Mouse (Mus musculus) liver, embryonic 14.5 days (tissue): ENCODE measurements around the gene Usp28. TPM values are rescaled to one million over a fixed set of nuclear protein-coding genes. Genes with fewer than 3 reads are reported as not detected.

ENCODE experiments used
- ATAC-seq: fragments of 200-750 bp; cut with Nextera tagmentation; 2 replicates; pipeline ENCODE4 v1.8.0; 2017; ENCODE audit warnings: moderate number of reproducible peaks, mild to moderate bottlenecking, moderate library complexity; ENCODE audit not compliant: insufficient read depth
- DNase-seq, 3 experiments: peaks; one replicate each; pipeline ENCODE4 v3.0.0-alpha.2; 2012 to 2013; ENCODE audit warnings: low read depth in 3 of 3, low spot score in 3 of 3
- H3K27ac ChIP-seq: fragments of 300-500 bp; sonication (generic); 2 replicates; pipeline ENCODE4 v1.5.1; 2014; ENCODE audit warnings: moderate library complexity, mild to moderate bottlenecking, control low read depth, inconsistent platforms
- H3K27me3 ChIP-seq: fragments of 300-500 bp; sonication (generic); 2 replicates; pipeline ENCODE4 v1.6.1; 2014; ENCODE audit warnings: mild to moderate bottlenecking, low read length, moderate library complexity; ENCODE audit not compliant: control insufficient read depth, insufficient read depth
- H3K36me3 ChIP-seq: fragments of 300-500 bp; sonication (generic); replicated peaks from 2 replicates; pipeline ENCODE4 v1.6.1; 2014; ENCODE audit warnings: low read depth; ENCODE audit not compliant: control insufficient read depth, insufficient read depth
- H3K4me1 ChIP-seq, 2 experiments: fragments of 200-500 bp in 1 of 2; fragments of 300-500 bp in 1 of 2; sonication (generic) in 1 of 2; replicated peaks; 2 replicates each; pipeline ENCODE4 v1.6.1; 2012 to 2014; ENCODE audit warnings: antibody characterized with exemption in 1 of 2, inconsistent platforms in 1 of 2, low read length in 1 of 2; ENCODE audit not compliant: control insufficient read depth in 2 of 2, insufficient read depth in 2 of 2
- H3K4me2 ChIP-seq: fragments of 300-500 bp; sonication (generic); 2 replicates; pipeline ENCODE4 v1.6.1; 2014; ENCODE audit warnings: low read depth, mild to moderate bottlenecking, control low read depth, moderate library complexity
- H3K4me3 ChIP-seq, 2 experiments: fragments of 200-500 bp in 1 of 2; fragments of 300-500 bp in 1 of 2; sonication (generic) in 1 of 2; 2 replicates each; pipeline ENCODE4 v1.5.1; 2012 to 2014; ENCODE audit warnings: low read depth in 2 of 2, low read length in 2 of 2, mild to moderate bottlenecking in 2 of 2, control low read depth in 1 of 2, inconsistent platforms in 1 of 2, moderate library complexity in 1 of 2; ENCODE audit not compliant: insufficient read depth in 1 of 2
- H3K9ac ChIP-seq: fragments of 300-500 bp; sonication (generic); replicated peaks from 2 replicates; pipeline ENCODE4 v1.6.1; 2014; ENCODE audit warnings: mild to moderate bottlenecking, control low read depth, moderate library complexity
- H3K9me3 ChIP-seq: fragments of 300-500 bp; sonication (generic); 2 replicates; pipeline ENCODE4 v1.6.1; 2016; ENCODE audit warnings: low read length, mixed read lengths; ENCODE audit not compliant: control insufficient read depth
- CTCF ChIP-seq: IDR thresholded peaks from 2 replicates; pipeline ENCODE4 v1.5.1; 2016; ENCODE audit warnings: antibody characterized with exemption, low read depth, control low read depth
- EP300 ChIP-seq: IDR thresholded peaks from 2 replicates; pipeline ENCODE4 v1.6.1; 2016; ENCODE audit warnings: antibody characterized with exemption, low read depth
- WGBS: fragments of 180-500 bp; shearing (Covaris S2); extraction: QIAGEN DNeasy Blood & Tissue Kit; methylation state at CpG from one replicate; pipeline ENCODE4 v1.1.7; 2014; ENCODE audit not compliant: insufficient replicate concordance; 5-methylcytosine and 5-hydroxymethylcytosine counted together
- polyA plus RNA-seq, 2 experiments: library from polyadenylated mRNA; depleted of rRNA in 1 of 2; stranded (reverse) in 1 of 2; unstranded in 1 of 2; fragments of >200 nt; fragmentation: Nextera tagmentation in 1 of 2; extraction: Ambion mirVana in 1 of 2; gene quantifications; 2 replicates each; pipeline versions ENCODE4 v1.2.1 to v1.2.3; 2012 to 2014

The Usp28 gene
- polyA plus RNA-seq, 2 experiments: 3.0 to 4.5 TPM

GRCm38 (mm10) chr9:49015824-49016223 is 30.6 kb downstream of the Usp28 start:
- no peak overlapping the region for H3K9ac ChIP-seq
- H3K4me2 ChIP-seq: no peak overlapping the region
- no peak for DNase-seq
- no peaks in the 10 kb centered on the region; the same call in 1 of the 2 replicates for H3K36me3 ChIP-seq
- no peak overlapping the region for H3K27ac ChIP-seq
- no peak overlapping the region for H3K4me3 ChIP-seq
- H3K27me3 ChIP-seq: no peaks in the 10 kb centered on the region
- no peaks in the 10 kb centered on the region for H3K4me1 ChIP-seq
- no peaks in the 10 kb centered on the region for H3K9me3 ChIP-seq
- TF ChIP-seq CTCF: no peak
- TF ChIP-seq EP300: no peak
- 73% methylated on average over 7 of the region's 7 CpGs for WGBS
- no peak for ATAC-seq

- no peak for ATAC-seq
- Histone ChIP-seq H3K9me3 (no peaks in the 10 kb centered on the region), H3K9ac (no peak overlapping the region), H3K4me2 (no peak overlapping the region), H3K4me1 (no peaks in the 10 kb centered on the region), H3K36me3 (no peaks in the 10 kb centered on the region), H3K27ac (no peak overlapping the region), H3K27me3 (no peaks in the 10 kb centered on the region), H3K4me3 (no peak overlapping the region)
- DNase-seq: no peak
- WGBS: 81% methylated on average over 5 of the region's 5 CpGs
- no peak for TF ChIP-seq EP300
- no peak for TF ChIP-seq CTCF
Measured at GRCm38 (mm10) chr9:49021289-49021688, 36.1 kb downstream of the Usp28 start.

- Histone ChIP-seq H3K27ac (no peak overlapping the region), H3K9me3 (no peaks in the 10 kb centered on the region), H3K9ac (no peak overlapping the region), H3K4me2 (no peak overlapping the region), H3K27me3 (no peaks in the 10 kb centered on the region), H3K4me3 (no peak overlapping the region), H3K36me3 (no peaks in the 10 kb centered on the region), H3K4me1 (no peaks in the 10 kb centered on the region)
- WGBS: 61% methylated on average over 5 of the region's 5 CpGs
- TF ChIP-seq CTCF (no peak), EP300 (no peak)
- ATAC-seq (no peak), DNase-seq (no peak)
Measured at GRCm38 (mm10) chr9:49023956-49024355, 38.8 kb downstream of the Usp28 start.

GRCm38 (mm10) chr9:49024529-49024928 is 39.4 kb downstream of the Usp28 start:
- Histone ChIP-seq H3K4me2 (no peak overlapping the region), H3K4me1 (no peaks in the 10 kb centered on the region), H3K9me3 (no peaks in the 10 kb centered on the region), H3K4me3 (no peak overlapping the region), H3K36me3 (no peaks in the 10 kb centered on the region), H3K27me3 (no peaks in the 10 kb centered on the region), H3K9ac (no peak overlapping the region), H3K27ac (no peak overlapping the region)
- TF ChIP-seq EP300 (no peak), CTCF (no peak)
- no peak for DNase-seq
- no peak for ATAC-seq
- WGBS: 65% methylated on average over 2 of the region's 2 CpGs

GRCm38 (mm10) chr9:49034764-49035163 is 49.6 kb downstream of the Usp28 start:
- ATAC-seq (no peak), DNase-seq (no peak)
- H3K9ac ChIP-seq: no peak overlapping the region
- H3K9me3 ChIP-seq: no peaks in the 10 kb centered on the region
- WGBS: 72% methylated on average over 4 of the region's 4 CpGs
- H3K4me3 ChIP-seq: no peak overlapping the region
- no peak overlapping the region for H3K27ac ChIP-seq
- no peaks in the 10 kb centered on the region for H3K27me3 ChIP-seq
- TF ChIP-seq CTCF: no peak
- no peak for TF ChIP-seq EP300
- H3K4me2 ChIP-seq: no peak overlapping the region
- H3K4me1 ChIP-seq: no peaks in the 10 kb centered on the region
- no peaks in the 10 kb centered on the region; the same call in 1 of the 2 replicates for H3K36me3 ChIP-seq

- H3K27me3 ChIP-seq: no peaks in the 10 kb centered on the region
- no peak overlapping the region for H3K4me2 ChIP-seq
- H3K4me1 ChIP-seq: peaks cover 5 to 6% of the 10 kb centered on the region in 2 experiments; a peak in 3 of 4 replicates
- H3K9me3 ChIP-seq: no peaks in the 10 kb centered on the region
- DNase-seq (no peak), ATAC-seq (no peak)
- no peak overlapping the region for H3K4me3 ChIP-seq
- no peak overlapping the region for H3K27ac ChIP-seq
- WGBS: 41% methylated on average over 5 of the region's 5 CpGs
- TF ChIP-seq CTCF: no peak
- TF ChIP-seq EP300: no peak
- H3K9ac ChIP-seq: no peak overlapping the region
- H3K36me3 ChIP-seq: no peaks in the 10 kb centered on the region
Measured at GRCm38 (mm10) chr9:49050901-49051300, 65.7 kb downstream of the Usp28 start.
